Mouse (Mus musculus) adrenal gland, postnatal 10 days (tissue): ENCODE results near the gene P2ry2. TPM values are rescaled to one million over a fixed set of nuclear protein-coding genes. Genes with fewer than 3 reads are reported as not detected.
A peak's percentile ranks its signal among the peaks of the same experiment; 100 is the strongest.

ENCODE experiments used
- DNase-seq: peaks from one replicate; pipeline ENCODE4 v3.0.0; 2021; ENCODE audit warnings: mixed read lengths
- long read RNA-seq, 2 experiments: library from polyadenylated mRNA; stranded (forward); transcript quantifications; one replicate each; pipeline ENCODE4 v2.0.0; 2021
- total RNA-seq, 2 experiments: library from RNA; stranded (reverse); gene quantifications; 2 replicates each; pipeline ENCODE4 v1.2.3; 2021

Gene P2ry2
- total RNA-seq: 1 to 10 TPM; 5.5 to 7.2 TPM
- long read RNA-seq, experiment 1, transcript P2ry2-201 (3 exons, 3,011 nt): major isoform, 5 of 9 reads
- long read RNA-seq, experiment 1, partial matches to known transcripts: 0 of 9 reads
- long read RNA-seq, experiment 1, other reads (novel, unspliced or antisense): 2 of 9 reads
- long read RNA-seq, experiment 2, partial matches to known transcripts: 0 of 6 reads
- long read RNA-seq, experiment 2, other reads (novel, unspliced or antisense): 1 of 6 reads

GRCm38 (mm10) chr7:101012541-101012940 lies at the start of gene P2ry2:
P2ry2 (minus strand) TSS chr7:101012866.
- no peak for DNase-seq

GRCm38 (mm10) chr7:101062246-101062645 lies 49.6 kb upstream of the P2ry2 start:
- DNase-seq: no peak

- DNase-seq: peak; percentile 92
Measured at GRCm38 (mm10) chr7:101061381-101061780, 48.7 kb upstream of the P2ry2 start.

- no peak for DNase-seq
Measured at GRCm38 (mm10) chr7:101060476-101060875, 47.8 kb upstream of the P2ry2 start.

- no peak for DNase-seq
Measured at GRCm38 (mm10) chr7:101059188-101059587, 46.5 kb upstream of the P2ry2 start.

GRCm38 (mm10) chr7:101057309-101057708 lies 44.6 kb upstream of the P2ry2 start:
- no peak for DNase-seq

GRCm38 (mm10) chr7:101053136-101053535 lies 40.5 kb upstream of the P2ry2 start:
- DNase-seq: peak; percentile 37

GRCm38 (mm10) chr7:101051551-101052221 lies 39.0 kb upstream of the P2ry2 start:
- peak; percentile 65 for DNase-seq

- DNase-seq: peak; percentile 35
Measured at GRCm38 (mm10) chr7:101050724-101051550, 38.3 kb upstream of the P2ry2 start.

- DNase-seq: no peak
Measured at GRCm38 (mm10) chr7:101049326-101050087, 36.8 kb upstream of the P2ry2 start.

- no peak for DNase-seq
Measured at GRCm38 (mm10) chr7:101048247-101048646, 35.6 kb upstream of the P2ry2 start.

- DNase-seq: no peak
Measured at GRCm38 (mm10) chr7:101043846-101044541, 31.3 kb upstream of the P2ry2 start.

- no peak for DNase-seq
Measured at GRCm38 (mm10) chr7:101041977-101042749, 29.5 kb upstream of the P2ry2 start.

- DNase-seq: no peak
Measured at GRCm38 (mm10) chr7:101041544-101041943, 28.9 kb upstream of the P2ry2 start.

GRCm38 (mm10) chr7:101033371-101033770 lies 20.7 kb upstream of the P2ry2 start:
- no peak for DNase-seq

GRCm38 (mm10) chr7:101031234-101031633 lies 18.6 kb upstream of the P2ry2 start:
- DNase-seq: no peak

- DNase-seq: peak; percentile 37
Measured at GRCm38 (mm10) chr7:101030756-101031155, 18.1 kb upstream of the P2ry2 start.

GRCm38 (mm10) chr7:101029446-101029845 lies 16.8 kb upstream of the P2ry2 start:
- DNase-seq: no peak

- DNase-seq: no peak
Measured at GRCm38 (mm10) chr7:101028991-101029390, 16.3 kb upstream of the P2ry2 start.

- DNase-seq: no peak
Measured at GRCm38 (mm10) chr7:101028444-101028757, 15.7 kb upstream of the P2ry2 start.
